Mouse (Mus musculus): ENCODE data around the gene 4930535I16Rik.
A peak's percentile ranks its signal among the peaks of the same experiment; 100 is the strongest.

The 4930535I16Rik gene

GRCm38 (mm10) chr4:123904333-123905125, 13.3 kb downstream of the 4930535I16Rik start, which contains the start of gene Mycbp:
TSS of gene Mycbp (plus strand) at chr4:123904832.
- DNase-seq (ENCODE audit: low spot score), result peak; percentile 99

- no peak for DNase-seq (ENCODE audit: low spot score)
Measured at GRCm38 (mm10) chr4:123903432-123903831, 14.4 kb downstream of the 4930535I16Rik start.

DNA sequence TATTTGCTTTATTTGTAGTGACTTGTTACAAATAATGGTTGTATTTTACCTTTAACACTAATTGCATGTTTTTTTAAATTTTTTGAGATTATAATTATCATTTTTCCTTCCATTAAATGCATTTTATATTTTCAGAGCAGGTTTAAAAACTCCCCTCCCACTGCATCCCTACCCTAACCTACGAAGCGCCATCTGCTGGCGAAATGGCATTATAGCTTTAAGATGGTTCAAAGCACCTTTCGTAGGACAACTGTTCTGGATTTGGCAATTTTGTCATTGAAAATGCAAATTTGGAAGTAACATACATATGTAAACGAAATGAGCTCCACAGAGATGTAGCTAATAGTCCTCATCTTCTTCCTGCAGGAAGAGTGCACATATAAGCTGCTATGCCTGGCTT, 19.1 kb downstream of the 4930535I16Rik start:
- DNase-seq (ENCODE audit: low spot score), result peak; percentile 51

- DNase-seq (ENCODE audit: low spot score), result peak; percentile 45
Measured at GRCm38 (mm10) chr4:123894295-123894694, 23.5 kb downstream of the 4930535I16Rik start.

DNA sequence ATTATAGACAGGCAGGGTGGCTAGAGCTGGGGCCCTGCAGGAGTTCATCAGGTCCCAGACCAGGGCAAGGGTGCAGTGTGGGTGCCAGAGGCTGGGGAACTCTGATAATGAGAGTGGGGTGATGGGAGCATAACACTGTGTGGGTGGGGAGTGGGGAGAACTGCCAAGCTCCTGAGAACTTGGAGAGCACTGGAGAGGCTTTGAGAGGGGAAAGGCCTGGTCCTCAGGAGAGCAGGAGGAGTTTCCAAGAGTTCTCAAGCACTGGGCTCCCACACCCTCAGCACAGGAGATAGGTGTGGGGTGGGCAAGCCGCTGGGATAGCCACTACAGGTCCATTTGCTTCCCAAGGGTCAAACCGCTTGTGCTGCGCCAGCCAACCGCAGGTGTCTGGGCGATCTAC, 24.1 kb downstream of the 4930535I16Rik start:
- peak; percentile 84 for DNase-seq (ENCODE audit: low spot score)

Measured in lung, postnatal 25 days (tissue).